27 mouse cellular contexts compared by ENCODE assay signal in genomic region chr4:137609281-137609680, GRCm38 (mm10). TPM values are rescaled to one million over a fixed set of nuclear protein-coding genes. Genes with fewer than 3 reads are reported as not detected.
DNase-seq lines count a peak whose midpoint lies in the region; ATAC-seq and TF ChIP-seq lines count a peak whose summit lies in the region.
"Had no signal": no experiment of that assay in that cellular context is flagged by ENCODE, and none has a peak within 500 bp of the region (broad histone marks: within the 10 kb centered on the region; RNA-seq: fewer than 3 reads in every experiment).

No protein-coding gene starts in this region.

- H3K27me3 ChIP-seq in liver, embryonic 12.5 days (replicated peaks) = no peaks in the 10 kb centered on the region
- no peaks in the 10 kb centered on the region for H3K27me3 ChIP-seq in liver, embryonic 11.5 days (replicated peaks; ENCODE audit: control insufficient read depth, insufficient read depth, low read length)
- H3K27me3 ChIP-seq in stomach, embryonic 14.5 days (ENCODE audit: control insufficient read depth, insufficient read depth, low read length) = no peaks in the 10 kb centered on the region
- H3K27me3 ChIP-seq in stomach, postnatal 0 days (ENCODE audit: control insufficient read depth, insufficient read depth, low read length) = no peaks in the 10 kb centered on the region
- no peaks in the 10 kb centered on the region for H3K27me3 ChIP-seq in forebrain, embryonic 15.5 days
- H3K27me3 ChIP-seq: forebrain, embryonic 12.5 days; hindbrain, embryonic 15.5 days; limb, embryonic 15.5 days had no signal

- WGBS in liver, embryonic 12.5 days (ENCODE audit: insufficient replicate concordance) = 41% methylated on average over 7 of the region's 7 CpGs
- WGBS in liver, embryonic 11.5 days = 57% methylated on average over 7 of the region's 7 CpGs
- 21% methylated on average over 7 of the region's 7 CpGs for WGBS in stomach, embryonic 14.5 days
- 35% methylated on average over 7 of the region's 7 CpGs for WGBS in stomach, postnatal 0 days
- WGBS in forebrain, embryonic 15.5 days = 89% methylated on average over 7 of the region's 7 CpGs

- no peak for ATAC-seq in liver, embryonic 12.5 days
- ATAC-seq in liver, embryonic 11.5 days (replicated peaks; ENCODE audit: low FRiP score) = no peak
- ATAC-seq in stomach, embryonic 14.5 days (ENCODE audit: insufficient number of reproducible peaks, insufficient read depth, low FRiP score, low read depth) = 0 out of 2 replicates have a peak, but pooled peaks have one; percentile 10
- ATAC-seq in stomach, postnatal 0 days (ENCODE audit: low FRiP score, low TSS enrichment) = no peak
- ATAC-seq in inflammation-experienced regulatory T-cells, adult 6 months = peak; percentile 40
- no peak for ATAC-seq in forebrain, embryonic 15.5 days (replicated peaks)
- ATAC-seq: intestine, embryonic 16.5 days had no signal

- no peak for TF ChIP-seq EP300 in stomach, postnatal 0 days (optimal IDR thresholded peaks at IDR 0.05)

- H3K9me3 ChIP-seq in liver, embryonic 12.5 days (replicated peaks) = no peaks in the 10 kb centered on the region
- H3K9me3 ChIP-seq in liver, embryonic 11.5 days (ENCODE audit: control insufficient read depth, low read length) = no peaks in the 10 kb centered on the region
- no peaks in the 10 kb centered on the region for H3K9me3 ChIP-seq in stomach, embryonic 14.5 days (ENCODE audit: control insufficient read depth, low read depth, low read length)
- no peaks in the 10 kb centered on the region for H3K9me3 ChIP-seq in stomach, postnatal 0 days (ENCODE audit: control insufficient read depth, low read length)
- H3K9me3 ChIP-seq in forebrain, embryonic 15.5 days = no peaks in the 10 kb centered on the region
- H3K9me3 ChIP-seq: forebrain, embryonic 12.5 days; hindbrain, embryonic 15.5 days; limb, embryonic 15.5 days had no signal

- H3K4me2 ChIP-seq in liver, embryonic 12.5 days = no peak overlapping the region
- no peak overlapping the region for H3K4me2 ChIP-seq in liver, embryonic 11.5 days
- no peak overlapping the region for H3K4me2 ChIP-seq in stomach, embryonic 14.5 days (replicated peaks; ENCODE audit: low read depth, low read length)
- no peak overlapping the region for H3K4me2 ChIP-seq in stomach, postnatal 0 days (replicated peaks; ENCODE audit: low read depth)
- no peak overlapping the region for H3K4me2 ChIP-seq in forebrain, embryonic 15.5 days (replicated peaks)
- H3K4me2 ChIP-seq: forebrain, embryonic 12.5 days; hindbrain, embryonic 15.5 days; limb, embryonic 15.5 days; midbrain, embryonic 11.5 days had no signal

- peaks cover 100% of the 10 kb centered on the region for H3K36me3 ChIP-seq in liver, embryonic 12.5 days
- H3K36me3 ChIP-seq in liver, embryonic 11.5 days (ENCODE audit: control insufficient read depth, insufficient read depth, low read length) = peaks cover 59% of the 10 kb centered on the region
- H3K36me3 ChIP-seq in stomach, embryonic 14.5 days (ENCODE audit: control insufficient read depth, insufficient read depth, low read length) = peaks cover 60% of the 10 kb centered on the region
- H3K36me3 ChIP-seq in stomach, postnatal 0 days (ENCODE audit: control insufficient read depth, insufficient read depth, low read length) = peaks cover 43% of the 10 kb centered on the region
- H3K36me3 ChIP-seq in forebrain, embryonic 15.5 days = peaks cover 87% of the 10 kb centered on the region

- no peak overlapping the region for H3K9ac ChIP-seq in liver, embryonic 12.5 days
- no peak overlapping the region for H3K9ac ChIP-seq in liver, embryonic 11.5 days (ENCODE audit: low read depth, low read length)
- H3K9ac ChIP-seq in stomach, embryonic 14.5 days (replicated peaks; ENCODE audit: low read depth, low read length) = no peak overlapping the region
- no peak overlapping the region for H3K9ac ChIP-seq in stomach, postnatal 0 days (ENCODE audit: low read length)
- H3K9ac ChIP-seq in forebrain, embryonic 15.5 days (replicated peaks) = no peak overlapping the region
- H3K9ac ChIP-seq: forebrain, embryonic 12.5 days; hindbrain, embryonic 15.5 days; limb, embryonic 15.5 days had no signal

- H3K4me1 ChIP-seq in liver, embryonic 12.5 days = peaks cover 24% of the 10 kb centered on the region
- H3K4me1 ChIP-seq in liver, embryonic 11.5 days (replicated peaks; ENCODE audit: control insufficient read depth, insufficient read depth, low read length) = peaks cover 3% of the 10 kb centered on the region; the same call in 1 of the 2 replicates
- peaks cover 8% of the 10 kb centered on the region; the same call in 1 of the 2 replicates for H3K4me1 ChIP-seq in stomach, embryonic 14.5 days (ENCODE audit: control insufficient read depth, insufficient read depth, low read length)
- no peaks in the 10 kb centered on the region for H3K4me1 ChIP-seq in stomach, postnatal 0 days (replicated peaks; ENCODE audit: control insufficient read depth, insufficient read depth)
- H3K4me1 ChIP-seq in forebrain, embryonic 15.5 days = no peaks in the 10 kb centered on the region
- H3K4me1 ChIP-seq: forebrain, embryonic 12.5 days; hindbrain, embryonic 15.5 days; limb, embryonic 15.5 days had no signal

- no peak overlapping the region for H3K4me3 ChIP-seq in liver, embryonic 12.5 days
- H3K4me3 ChIP-seq in liver, embryonic 11.5 days (ENCODE audit: low read depth, low read length) = no peak overlapping the region
- no peak overlapping the region for H3K4me3 ChIP-seq in stomach, embryonic 14.5 days (ENCODE audit: low read depth, low read length)
- H3K4me3 ChIP-seq in stomach, postnatal 0 days (ENCODE audit: low read depth, low read length) = no peak overlapping the region
- no peak overlapping the region for H3K4me3 ChIP-seq in forebrain, embryonic 15.5 days
- H3K4me3 ChIP-seq: forebrain, embryonic 12.5 days; hindbrain, embryonic 15.5 days; limb, embryonic 15.5 days had no signal

- peak overlapping the region; percentile 42; the same call in 1 of the 2 replicates for H3K27ac ChIP-seq in liver, embryonic 12.5 days
- no peak overlapping the region; the same call in 1 of the 2 replicates for H3K27ac ChIP-seq in liver, embryonic 11.5 days (ENCODE audit: low read depth, low read length)
- H3K27ac ChIP-seq in stomach, embryonic 14.5 days (ENCODE audit: low read length) = no peak overlapping the region
- no peak overlapping the region for H3K27ac ChIP-seq in stomach, postnatal 0 days (replicated peaks)
- no peak overlapping the region for H3K27ac ChIP-seq in forebrain, embryonic 15.5 days (replicated peaks)
- H3K27ac ChIP-seq: forebrain, embryonic 12.5 days; hindbrain, embryonic 15.5 days; limb, embryonic 15.5 days had no signal

- no peak for TF ChIP-seq CTCF in stomach, postnatal 0 days (IDR thresholded peaks at IDR 0.05; ENCODE audit: low read depth)

- DNase-seq in liver, embryonic 11.5 days (ENCODE audit: low spot score) = no peak
- DNase-seq in stomach, postnatal 0 days (ENCODE audit: low spot score) = no peak
- DNase-seq in heart, adult 8-10 months (ENCODE audit: low spot score) = no peak
- DNase-seq: adrenal gland, adult 8-10 months; gastrocnemius, postnatal 10 days; heart, postnatal 36 days; right cerebral cortex, postnatal 4 days had no signal

RNA-seq across cellular contexts. Expression of gene Usp48, which starts 15.7 kb away (rescaled TPM):
- 50.5 and 56.7 TPM in 2 replicates for polyA plus RNA-seq in liver, embryonic 12.5 days (2016; fragmentation: Nextera tagmentation; extraction: Ambion mirVana)
- polyA plus RNA-seq in liver, embryonic 11.5 days (2014; fragmentation: Nextera tagmentation; extraction: Ambion mirVana) = 65.7 and 70.3 TPM in 2 replicates
- 83.9 and 86.8 TPM in 2 replicates for polyA plus RNA-seq in stomach, embryonic 14.5 days (2014; fragmentation: Nextera tagmentation; extraction: Ambion mirVana)
- polyA plus RNA-seq in stomach, postnatal 0 days (2015; fragmentation: Nextera tagmentation; extraction: Ambion mirVana) = 30.0 and 35.4 TPM in 2 replicates
- polyA plus RNA-seq in inflammation-experienced regulatory T-cells, adult 6 months (2017; shearing (Covaris generic)) = 10 to 100 TPM; 50.7 to 65.5 (median 59.6) TPM
- total RNA-seq in heart, adult 8-10 months (2022) = 10 to 100 TPM; 29.2 to 39.0 (median 33.6) TPM
- 80.5 and 81.6 TPM in 2 replicates for polyA plus RNA-seq in forebrain, embryonic 15.5 days (2015; fragmentation: Nextera tagmentation; extraction: Ambion mirVana)

RNA-seq across cellular contexts. Expression of gene Ldlrad2, which starts 34.9 kb away (rescaled TPM):
- not detected in 2 replicates for polyA plus RNA-seq in liver, embryonic 12.5 days (2016; fragmentation: Nextera tagmentation; extraction: Ambion mirVana)
- polyA plus RNA-seq in liver, embryonic 11.5 days (2014; fragmentation: Nextera tagmentation; extraction: Ambion mirVana) = not detected in 2 replicates
- polyA plus RNA-seq in stomach, embryonic 14.5 days (2014; fragmentation: Nextera tagmentation; extraction: Ambion mirVana) = not detected in 2 replicates
- polyA plus RNA-seq in stomach, postnatal 0 days (2015; fragmentation: Nextera tagmentation; extraction: Ambion mirVana) = not detected in 2 replicates
- not detected for polyA plus RNA-seq in inflammation-experienced regulatory T-cells, adult 6 months (2017; shearing (Covaris generic))
- total RNA-seq in heart, adult 8-10 months (2022) = not detected
- 0.47 TPM in 1 of 2 replicates, not detected in the other for polyA plus RNA-seq in forebrain, embryonic 15.5 days (2015; fragmentation: Nextera tagmentation; extraction: Ambion mirVana)
- total RNA-seq: adrenal gland, adult 8-10 months; gastrocnemius, postnatal 10 days; heart, adult 18-20 months; heart, postnatal 36 days; layer of hippocampus, adult 8-10 months; left cerebral cortex, adult 18-20 months; left cerebral cortex, postnatal 36 days; monocyte, adult 5-6 weeks had no signal
- polyA plus RNA-seq: embryonic facial prominence, embryonic 11.5 days; forebrain, embryonic 12.5 days; heart, embryonic 14.5 days; intestine, embryonic 16.5 days; kidney, embryonic 16.5 days; midbrain, embryonic 11.5 days; neural tube, embryonic 11.5 days; thymus, adult 2 months; urinary bladder, adult 2 months had no signal

RNA-seq across cellular contexts. Expression of gene Rap1gap, which starts 55.2 kb away (rescaled TPM):
- 2.2 and 2.3 TPM in 2 replicates for polyA plus RNA-seq in liver, embryonic 12.5 days (2016; fragmentation: Nextera tagmentation; extraction: Ambion mirVana)
- polyA plus RNA-seq in liver, embryonic 11.5 days (2014; fragmentation: Nextera tagmentation; extraction: Ambion mirVana) = 3.2 and 4.1 TPM in 2 replicates
- polyA plus RNA-seq in stomach, embryonic 14.5 days (2014; fragmentation: Nextera tagmentation; extraction: Ambion mirVana) = 17.5 and 24.6 TPM in 2 replicates
- polyA plus RNA-seq in stomach, postnatal 0 days (2015; fragmentation: Nextera tagmentation; extraction: Ambion mirVana) = 70.1 and 73.0 TPM in 2 replicates
- 1 to 10 TPM in 2 of 3 experiments, under 1 TPM in 1; 0.45 to 2.3 (median 1.9) TPM for polyA plus RNA-seq in inflammation-experienced regulatory T-cells, adult 6 months (2017; shearing (Covaris generic))
- 10 to 100 TPM; 12.1 to 16.5 (median 14.5) TPM for total RNA-seq in heart, adult 8-10 months (2022)
- 31.2 and 40.4 TPM in 2 replicates for polyA plus RNA-seq in forebrain, embryonic 15.5 days (2015; fragmentation: Nextera tagmentation; extraction: Ambion mirVana)

Comparison
In these comparisons a context has a peak if more than half of its experiments do, and no peak if none do; other contexts are left out.
1. ATAC-seq: peak in stomach, embryonic 14.5 days (single experiment) and inflammation-experienced regulatory T-cells, adult 6 months (single experiment); none in liver, embryonic 12.5 days (single experiment), liver, embryonic 11.5 days (single experiment), stomach, postnatal 0 days (single experiment) and forebrain, embryonic 15.5 days (single experiment).